Mouse (Mus musculus) ZHBTc4 (cell line): Measurements from ENCODE around the gene Nab1.
"Not testable (repeated sequence)": the region's sequence is repeated elsewhere in the genome, so short reads cannot be mapped to it uniquely, and the experiment has no call there.

Experiments
- DNase-seq: peaks from one replicate; pipeline ENCODE4 v3.0.0-alpha.2; 2011; ENCODE audit warnings: low read depth, low spot score

Gene Nab1

DNA sequence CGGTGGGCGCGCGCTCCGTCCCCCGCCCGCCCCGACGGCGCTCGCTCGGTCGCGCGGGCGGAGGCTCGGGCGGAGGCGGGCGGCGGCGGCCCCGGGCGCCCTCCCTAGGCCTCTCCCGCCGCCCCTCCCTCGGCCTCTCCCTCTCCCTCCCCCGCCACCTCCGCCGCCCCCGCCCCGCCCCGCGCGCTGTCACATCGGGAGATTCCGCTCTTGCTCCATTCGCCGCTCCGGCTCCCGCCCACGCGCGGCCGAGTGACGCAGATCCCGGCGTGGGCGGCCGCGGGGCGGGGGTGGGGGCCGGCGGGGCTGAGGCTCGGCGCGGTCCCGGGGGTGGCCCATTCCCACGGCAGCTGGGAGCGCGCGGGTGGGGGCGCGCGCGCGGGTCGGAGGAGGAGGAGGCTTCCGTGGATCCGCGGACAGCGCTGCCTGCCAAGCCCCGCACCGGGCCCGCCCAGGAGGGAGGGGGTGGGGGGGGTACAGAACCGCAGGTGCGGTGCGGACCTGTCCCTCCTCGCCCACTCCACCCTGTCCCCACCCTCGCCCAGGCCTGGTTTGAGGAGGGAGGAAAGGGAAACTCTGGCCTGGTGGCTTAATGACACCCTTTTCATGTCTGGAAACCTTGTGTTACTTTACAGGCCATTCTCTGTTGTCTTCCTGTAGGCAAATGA is at the start of gene Nab1:
Gene Nab1, minus strand, starts transcription at position 366 of the 668 bp plus-strand sequence.
- DNase-seq, result peak; percentile 57

DNA sequence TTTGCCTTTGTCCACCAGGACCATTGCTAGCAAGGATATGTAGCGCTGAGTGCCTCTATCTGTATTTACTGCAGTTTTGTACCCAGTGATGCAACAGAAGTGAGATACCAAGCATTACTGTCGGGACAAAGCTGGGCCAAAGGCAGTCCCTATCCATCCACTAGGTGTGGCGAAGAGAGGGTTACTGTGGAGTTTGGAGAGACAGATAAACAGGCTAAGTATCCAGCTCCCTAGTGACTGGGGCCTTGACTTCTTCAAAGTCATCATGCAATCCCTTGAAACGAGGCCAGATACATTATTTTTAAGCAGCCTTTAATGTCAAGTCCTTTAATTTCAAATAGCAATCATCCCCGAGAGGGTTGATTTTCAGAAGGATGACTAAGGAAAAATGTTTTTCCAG is 47.0 kb upstream of the Nab1 start:
- DNase-seq, result no peak

DNA sequence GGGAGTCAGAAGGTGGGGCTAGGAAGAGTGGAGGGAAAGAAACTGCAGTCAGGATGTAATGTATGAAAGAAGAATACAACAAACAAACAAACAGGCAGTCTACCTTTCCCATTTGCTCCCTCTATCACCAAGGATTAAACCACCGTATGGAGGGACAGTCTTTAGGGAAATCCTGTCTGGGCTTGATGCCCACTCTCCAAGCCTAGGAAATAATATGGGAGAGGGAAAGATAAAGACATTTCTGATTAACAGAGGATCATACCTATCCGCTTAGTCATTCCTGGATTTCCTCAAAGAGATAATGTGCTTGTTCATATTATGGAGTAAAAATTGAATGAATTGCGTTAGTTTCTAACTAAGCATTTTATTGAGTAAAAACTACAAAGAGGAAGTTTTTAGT is 46.3 kb upstream of the Nab1 start:
- DNase-seq, result no peak

DNA sequence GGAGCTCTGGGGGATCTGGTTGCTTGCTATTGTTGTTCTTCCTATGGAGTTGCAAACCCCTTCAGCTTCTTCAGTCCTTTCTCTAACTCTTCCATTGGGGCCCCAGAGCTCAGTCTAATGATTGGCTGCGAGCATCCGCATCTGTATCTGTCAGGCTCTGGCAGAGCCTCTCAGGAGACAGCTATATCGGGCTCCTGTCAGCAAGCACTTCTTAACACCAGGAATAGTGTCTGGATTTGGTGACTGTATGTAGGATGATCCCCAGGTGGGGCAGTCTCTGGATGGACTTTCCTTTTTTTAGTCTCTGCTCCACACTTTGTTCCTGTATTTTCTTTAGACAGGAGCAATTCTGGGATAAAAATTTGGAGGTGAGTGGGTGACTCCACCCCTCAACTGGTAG is 39.6 kb upstream of the Nab1 start:
- not testable (repeated sequence) for DNase-seq

DNA sequence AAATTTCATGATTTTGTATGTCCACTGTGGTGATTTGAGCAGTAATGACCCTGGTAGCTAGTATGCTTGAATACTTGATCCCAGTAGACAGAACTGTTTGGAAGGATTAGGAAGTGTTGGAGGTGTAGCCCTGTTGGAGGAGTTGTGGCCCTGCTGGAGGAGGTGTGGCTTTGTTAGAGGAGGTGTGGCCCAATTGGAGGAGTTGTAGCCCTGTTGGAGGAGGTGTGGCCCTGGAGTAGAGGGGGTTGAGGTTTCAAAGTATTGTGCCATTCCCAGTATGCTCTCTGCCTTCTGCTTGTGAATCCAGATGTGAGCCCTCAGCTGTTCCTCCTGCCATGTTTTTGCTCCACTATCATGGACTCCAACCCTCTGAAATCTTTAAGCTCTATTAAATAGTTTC is 29.5 kb upstream of the Nab1 start:
- DNase-seq, result peak; percentile 65

DNA sequence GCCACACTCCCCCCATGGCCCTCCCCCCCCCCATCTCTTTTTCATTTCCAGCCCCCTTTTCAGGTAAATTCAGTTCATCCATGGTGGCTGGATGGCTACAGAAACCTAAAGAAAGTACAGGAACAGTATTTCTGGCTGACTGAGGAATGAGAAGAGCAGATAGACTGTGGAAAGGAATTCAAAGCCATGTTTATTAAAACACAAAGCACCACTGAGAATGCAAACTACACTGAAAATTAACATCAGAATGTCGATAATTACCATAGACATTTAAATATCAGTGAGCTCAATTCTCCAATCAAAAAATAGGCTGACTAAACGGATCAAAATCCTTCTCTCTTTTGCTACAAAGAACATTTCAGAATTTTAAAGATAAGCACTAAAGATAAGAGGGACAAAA is 27.2 kb upstream of the Nab1 start:
- peak; percentile 39 for DNase-seq

DNA sequence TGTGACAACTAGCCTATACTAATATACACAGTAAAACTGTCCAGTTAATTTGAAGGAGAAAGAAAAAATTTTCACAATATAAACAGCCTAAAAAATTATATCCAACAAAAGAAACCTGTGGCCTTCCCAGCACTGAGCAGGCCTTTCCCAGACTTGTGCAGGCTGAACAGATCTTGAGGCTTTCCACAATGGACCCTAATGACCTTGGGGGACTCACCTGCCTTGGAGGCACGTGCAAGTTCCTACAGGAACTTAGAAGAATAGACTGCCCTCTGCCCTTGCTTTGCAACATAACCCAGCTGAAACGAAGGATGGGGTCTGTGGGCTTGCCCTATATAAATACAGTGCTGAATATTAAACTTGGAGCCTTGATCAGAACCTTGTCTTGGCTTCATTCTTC is 26.8 kb upstream of the Nab1 start:
- DNase-seq, result peak; percentile 53

DNA sequence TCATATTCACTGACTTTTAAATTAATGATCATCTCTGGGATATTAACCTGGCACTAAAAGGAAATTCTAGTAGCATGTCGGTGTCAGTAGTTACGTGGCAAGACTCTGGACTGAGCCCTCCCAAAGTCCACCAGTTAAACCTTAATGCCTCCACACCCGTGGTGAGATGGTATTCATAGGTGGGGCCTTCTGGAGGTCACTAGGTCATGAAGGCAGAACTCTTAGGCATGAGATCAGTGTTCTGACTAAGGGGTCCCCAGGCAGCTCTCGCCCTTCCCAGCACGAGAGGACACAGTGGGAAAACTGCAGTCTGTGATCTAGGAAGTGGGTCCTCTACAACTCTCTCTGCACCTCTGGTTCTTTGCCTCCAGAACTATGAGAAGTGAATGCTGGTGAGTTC is 24.2 kb upstream of the Nab1 start:
- DNase-seq, result peak; percentile 38

DNA sequence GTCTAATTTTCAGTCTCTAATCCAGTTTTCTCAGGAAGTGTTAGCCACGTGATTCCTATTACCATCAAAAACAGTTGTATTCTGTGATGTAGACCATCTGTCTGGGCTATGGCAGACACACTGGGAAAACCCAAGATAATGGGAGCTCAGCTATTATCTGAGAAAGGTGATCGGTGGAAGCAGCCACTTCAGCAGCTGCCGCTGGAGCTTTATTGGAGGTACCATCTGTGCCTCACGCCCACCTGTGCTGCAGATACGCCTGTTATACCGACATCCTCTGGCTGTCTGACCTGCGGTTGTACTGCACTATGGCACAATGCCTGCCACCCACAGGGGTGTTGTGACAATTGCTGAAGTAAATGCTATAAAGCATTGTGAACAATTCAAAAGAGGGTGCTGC is 23.7 kb upstream of the Nab1 start:
- no peak for DNase-seq

DNA sequence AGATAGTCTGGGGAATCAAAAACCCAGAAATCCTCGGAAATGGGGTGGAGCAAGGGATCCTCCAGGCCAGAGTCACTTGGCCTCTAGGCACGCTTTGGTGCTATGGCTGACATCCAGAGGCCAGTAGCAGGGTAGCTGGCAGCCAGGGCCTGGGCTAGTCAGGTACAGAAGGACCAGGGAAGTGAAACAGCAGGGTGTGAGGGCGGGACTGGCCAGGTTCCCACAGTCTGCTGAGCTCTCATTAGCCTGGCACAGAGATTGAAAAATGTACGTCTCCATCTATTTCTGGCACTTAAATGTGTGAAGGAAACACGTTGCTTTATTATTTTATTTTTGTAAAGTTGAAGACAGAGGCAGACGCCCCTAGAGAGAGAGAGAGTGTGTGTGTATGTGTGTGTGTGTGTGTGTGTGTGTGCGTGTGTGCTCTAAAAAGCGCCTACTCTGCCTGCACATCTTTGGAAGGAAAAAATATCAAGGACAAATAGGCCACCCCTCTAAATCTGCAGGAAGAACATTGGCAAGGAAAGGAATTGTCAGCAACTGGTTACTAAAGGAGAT is 21.0 kb upstream of the Nab1 start:
- no peak for DNase-seq

DNA sequence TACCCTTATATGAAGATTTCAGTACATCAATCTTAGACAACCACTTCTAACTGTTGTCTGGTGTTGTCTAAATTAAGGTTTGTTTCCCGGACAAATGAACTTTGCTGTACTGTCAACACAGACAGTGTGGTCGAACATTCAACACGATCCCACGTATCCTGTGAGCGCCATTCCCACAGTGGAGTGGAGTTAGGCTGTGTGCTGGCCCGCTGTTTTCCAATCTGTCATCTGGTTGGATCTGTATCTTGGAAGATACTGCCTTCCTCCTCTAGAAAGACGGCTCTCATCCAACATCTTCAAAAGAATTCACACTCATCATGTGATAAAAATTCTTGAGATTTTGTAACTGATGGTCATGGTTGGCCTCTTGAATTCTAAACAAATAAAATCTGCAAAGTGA is 19.7 kb upstream of the Nab1 start:
- DNase-seq, result no peak

DNA sequence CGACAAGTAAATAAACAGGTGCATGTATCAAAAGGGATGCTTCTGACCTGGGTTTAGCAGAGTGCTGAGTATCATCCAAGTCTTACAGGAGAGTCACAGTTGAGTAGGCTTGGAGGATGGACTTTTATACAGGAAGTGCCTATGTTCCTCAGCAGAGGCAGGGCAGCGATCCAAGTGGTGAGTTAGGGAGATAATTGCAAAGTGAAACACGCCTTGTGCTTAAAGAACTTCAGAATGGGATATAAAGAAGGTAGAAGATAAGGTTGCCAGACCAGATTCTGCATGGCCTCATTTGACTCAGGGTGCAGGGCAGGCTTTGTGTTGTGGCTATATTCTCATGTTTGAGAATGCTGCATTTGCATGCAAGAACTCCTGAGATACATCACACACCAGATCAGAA is 14.8 kb upstream of the Nab1 start:
- DNase-seq, result no peak

DNA sequence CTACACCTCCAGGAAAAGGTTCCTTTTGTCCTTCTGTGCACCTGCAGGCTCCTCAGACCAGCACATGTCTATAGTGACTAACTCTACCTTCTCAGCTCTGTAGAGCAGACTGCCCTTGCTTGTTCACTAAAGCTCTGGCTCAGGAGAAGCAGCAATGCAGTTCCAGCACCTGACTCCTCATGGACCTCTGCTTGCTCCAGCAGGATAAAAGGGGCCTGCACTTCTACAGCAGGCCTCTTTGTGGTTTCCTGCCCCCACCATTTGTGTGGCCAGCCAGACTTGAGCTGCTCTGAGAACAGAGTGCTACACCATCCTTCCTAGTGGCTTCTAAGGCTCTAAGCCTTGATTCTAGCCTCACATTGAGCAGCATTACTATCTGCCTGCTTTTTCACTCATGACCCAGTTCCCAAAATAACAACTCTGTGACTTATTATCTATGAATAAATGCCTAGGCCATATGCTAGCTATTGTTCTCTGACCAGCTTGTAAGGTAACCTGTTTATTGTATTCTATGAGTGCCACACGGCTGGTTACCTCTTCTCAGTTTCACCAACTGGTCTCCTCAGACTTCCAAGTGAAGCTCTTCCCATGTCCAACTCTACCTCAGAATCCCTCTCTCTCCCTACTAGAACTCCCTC is 11.4 kb upstream of the Nab1 start:
- DNase-seq, result no peak

DNA sequence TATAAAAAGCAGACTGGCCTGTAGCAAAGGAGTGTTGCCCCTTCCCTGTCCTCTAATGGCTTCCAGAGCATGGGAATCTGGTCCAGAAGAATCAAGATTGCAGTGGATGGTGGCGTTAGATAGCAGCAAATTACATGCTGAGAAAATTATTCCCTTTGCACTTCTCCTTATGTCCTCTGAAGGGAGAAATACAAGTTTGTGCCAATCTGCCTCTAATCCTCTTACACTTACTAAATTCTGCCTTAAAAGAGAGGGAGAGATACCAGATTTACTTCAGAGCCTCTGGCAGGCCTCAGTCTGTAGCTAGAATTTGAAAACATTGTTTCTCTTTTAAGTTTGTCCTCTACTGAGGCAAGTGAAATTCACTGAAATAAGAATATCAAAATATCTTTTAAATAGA is 5.7 kb upstream of the Nab1 start:
- no peak for DNase-seq

DNA sequence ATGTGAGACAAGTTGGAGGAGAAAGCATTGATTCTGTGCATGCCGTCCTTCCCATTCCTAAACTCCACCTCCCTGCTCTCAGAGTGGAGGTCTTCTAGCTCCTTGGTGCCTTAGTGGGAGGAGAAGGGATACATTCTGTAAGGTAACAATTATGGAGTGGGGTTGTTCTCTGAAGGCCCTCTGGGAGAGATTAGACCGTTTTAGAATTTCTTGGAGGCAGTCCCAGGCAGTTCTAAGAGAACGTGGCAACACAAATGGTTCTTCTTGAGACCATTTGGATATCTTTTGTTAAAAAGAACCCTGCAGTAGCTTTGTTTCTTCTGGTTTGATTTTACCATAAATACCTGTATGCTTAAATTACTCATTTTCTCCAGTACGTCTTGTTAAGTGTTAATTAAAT is 1.8 kb upstream of the Nab1 start:
- DNase-seq, result no peak

DNA sequence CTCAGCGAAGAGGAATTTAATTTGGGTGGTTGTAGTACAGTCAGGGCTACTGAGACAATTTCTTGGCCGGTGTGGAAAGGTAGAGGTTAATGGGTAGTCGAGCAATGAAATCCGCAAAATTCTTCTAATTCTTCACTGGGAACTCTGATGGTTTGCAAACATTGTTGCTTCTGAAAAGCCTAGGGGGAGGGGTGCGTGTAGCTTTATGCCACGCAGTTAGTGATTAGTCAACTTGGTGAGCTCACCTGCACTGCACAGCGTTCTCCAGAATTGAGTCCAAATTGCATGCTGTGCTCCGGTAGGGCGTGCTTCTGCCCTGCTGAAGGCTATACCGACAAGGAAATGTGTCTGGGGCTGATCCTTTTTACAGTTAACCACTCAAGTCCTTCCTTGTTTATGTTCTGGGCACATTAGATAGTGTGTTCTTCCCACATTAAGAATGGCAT is 1.2 kb upstream of the Nab1 start:
- DNase-seq, result no peak

DNA sequence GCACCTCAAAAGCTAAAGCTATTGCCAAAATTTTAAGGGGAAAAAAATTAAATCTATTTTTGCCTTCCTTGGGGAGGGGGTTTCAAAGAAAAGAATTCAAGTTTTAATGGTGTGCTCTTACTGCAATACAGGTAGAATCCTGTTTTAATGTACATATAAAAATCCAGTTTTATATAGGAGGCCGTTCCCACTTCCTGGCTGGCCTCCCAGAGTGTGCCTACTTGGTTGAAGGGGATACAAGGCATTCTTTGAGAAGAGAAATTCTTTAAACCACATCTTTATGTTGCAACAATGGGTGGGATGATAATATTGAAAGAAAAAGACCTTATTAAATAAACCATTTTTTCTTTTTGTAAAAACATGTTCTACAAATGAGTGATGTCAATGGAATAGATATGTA is 611 bp upstream of the Nab1 start:
- DNase-seq, result no peak

DNA sequence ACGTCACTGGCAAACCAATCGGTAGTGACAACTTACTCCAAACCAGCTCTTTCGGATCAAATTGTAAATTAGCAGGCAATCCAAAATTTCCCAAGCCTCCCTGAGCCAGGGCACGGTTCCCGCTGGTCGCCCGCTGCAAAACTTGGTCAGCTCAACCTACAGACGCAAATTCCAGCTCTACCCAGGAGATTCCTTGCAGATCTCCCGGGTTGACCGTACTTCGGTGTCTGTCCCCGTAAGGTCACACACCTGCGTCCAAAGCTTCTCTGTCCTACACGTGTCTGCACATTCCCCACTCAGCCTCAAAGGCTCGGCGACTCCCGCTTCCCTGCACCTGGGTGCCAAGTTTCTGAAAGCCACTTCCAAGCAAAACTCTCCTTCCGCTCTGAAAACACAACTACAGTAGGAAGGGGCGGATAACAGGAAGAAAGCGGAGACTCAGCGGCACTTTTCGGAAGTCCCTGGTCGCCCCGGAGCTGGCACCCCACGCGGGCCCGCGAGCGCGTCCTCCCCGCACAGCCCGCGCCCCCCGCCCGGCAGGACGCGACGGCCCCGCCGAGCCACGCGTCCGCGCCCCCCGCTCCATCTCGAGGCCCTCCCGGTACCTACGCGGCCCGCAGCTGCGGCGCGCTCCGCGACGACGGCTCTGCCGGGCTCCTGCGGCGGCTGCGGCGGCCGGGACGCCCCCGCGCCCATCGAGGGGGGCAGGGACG is 722 bp downstream of the Nab1 start:
- DNase-seq, result peak; percentile 67

DNA sequence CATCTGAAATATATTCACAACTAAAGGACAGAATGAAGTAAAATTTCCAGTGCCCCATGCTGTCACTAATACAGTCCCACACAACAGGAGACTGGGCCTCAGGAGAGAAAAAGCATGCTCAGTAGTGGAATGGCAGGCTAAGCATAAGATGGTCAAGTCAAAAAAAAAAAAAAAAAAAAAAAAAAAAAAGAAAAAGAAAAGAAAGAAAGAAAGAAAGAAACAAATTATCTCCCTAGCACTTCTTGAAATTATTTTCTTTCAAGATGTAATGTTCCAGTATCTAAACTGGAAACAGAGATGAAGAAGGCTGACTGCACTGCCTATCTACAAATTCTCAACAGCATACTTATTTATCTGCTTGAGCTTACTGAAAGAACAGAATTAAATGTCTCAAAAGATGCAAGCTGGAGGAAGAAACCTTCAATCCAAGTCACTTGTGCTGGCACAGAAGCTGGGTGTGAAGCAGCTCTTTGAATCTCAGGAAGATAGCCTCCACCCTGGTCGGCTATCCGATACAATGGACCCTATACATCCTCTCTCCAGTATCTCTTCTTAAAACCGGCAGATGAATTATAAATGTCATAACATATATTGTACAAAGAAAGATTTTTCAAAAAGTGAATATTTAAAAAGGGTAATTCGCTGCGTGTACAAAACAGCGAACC is 1.6 kb downstream of the Nab1 start:
- no peak for DNase-seq

DNA sequence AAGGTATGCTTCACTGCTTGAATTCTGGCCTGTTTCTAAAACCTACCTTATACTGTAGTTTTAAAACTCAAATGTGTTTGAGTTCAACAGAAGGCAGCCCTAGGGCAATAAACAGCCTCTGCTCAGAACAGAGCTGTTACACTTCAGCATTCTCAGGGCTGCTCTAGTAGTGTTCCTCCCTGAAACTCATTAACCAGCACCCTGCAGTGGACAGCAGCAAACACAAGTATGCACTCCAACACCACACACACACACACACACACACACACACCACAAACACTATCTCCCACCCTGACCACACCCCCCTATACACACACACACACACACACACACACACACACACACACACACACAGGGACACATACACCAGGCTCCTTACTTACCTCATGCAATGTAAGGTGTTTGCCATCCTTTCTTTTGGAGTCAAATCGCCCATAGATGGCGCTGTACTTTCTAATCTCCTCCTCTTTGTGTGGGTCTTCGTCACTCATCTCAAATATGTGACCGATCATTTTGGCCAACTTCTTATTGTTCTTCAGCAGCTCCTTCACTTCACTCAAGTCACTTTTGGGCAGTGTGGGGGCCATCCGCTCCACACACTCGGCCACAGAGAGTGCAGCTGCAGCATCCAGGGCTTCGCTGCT is 10.8 kb downstream of the Nab1 start:
- DNase-seq, result peak; percentile 79

DNA sequence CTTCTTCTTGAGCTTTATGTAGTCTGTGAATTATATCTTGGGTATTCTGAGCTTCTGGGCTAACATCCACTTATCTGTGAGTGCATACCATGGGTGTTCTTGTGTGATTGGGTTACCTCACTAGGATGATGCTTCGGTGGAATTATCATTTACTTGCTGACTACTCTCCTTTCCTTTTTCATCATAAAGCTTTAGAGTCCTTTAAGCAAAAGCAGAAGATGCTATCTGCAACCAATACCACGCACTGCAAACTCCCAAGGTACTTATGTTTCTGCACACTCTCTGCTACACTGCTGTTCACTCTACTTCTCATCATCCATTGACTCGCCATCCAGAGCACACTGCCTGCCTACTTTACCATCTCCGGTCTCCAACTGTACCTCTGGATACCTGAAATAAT is 15.5 kb downstream of the Nab1 start:
- DNase-seq, result no peak

DNA sequence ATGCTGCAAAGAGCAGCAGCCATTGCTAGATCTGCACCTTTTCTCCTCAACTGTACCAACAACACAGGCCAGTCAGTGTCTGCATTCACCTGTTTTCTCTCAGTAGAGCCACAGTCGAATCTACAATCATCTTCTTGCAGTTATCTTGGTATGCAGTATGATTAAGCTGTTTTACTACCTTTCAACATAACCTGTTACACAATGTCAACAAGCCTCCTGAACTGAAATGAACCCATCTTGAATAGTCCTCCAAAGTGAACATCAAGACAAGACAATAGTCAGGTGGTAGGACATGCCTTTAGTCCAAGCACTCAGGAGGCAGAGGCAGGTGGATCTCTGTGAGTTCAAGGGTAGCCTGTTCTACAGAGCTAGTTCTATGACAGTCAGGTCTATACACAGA is 26.2 kb downstream of the Nab1 start:
- no peak for DNase-seq
